Mouse (Mus musculus): ENCODE results near the gene Hspa1l. TPM values are rescaled to one million over a fixed set of nuclear protein-coding genes. Genes with fewer than 3 reads are reported as not detected.
"Not testable (repeated sequence)": the region's sequence is repeated elsewhere in the genome, so short reads cannot be mapped to it uniquely, and the experiment has no call there.

Gene Hspa1l
- polyA plus RNA-seq (2016; fragmentation: Nextera tagmentation; extraction: Ambion mirVana), result 1.1 TPM in 2 replicates

GRCm38 (mm10) chr17:34972069-34972749 lies at the start of gene Hspa1l, which contains the start of gene Hspa1a:
Gene Hspa1l, plus strand, starts transcription at chr17:34972703.
Gene Hspa1a, minus strand, starts transcription at chr17:34972156.
- Histone ChIP-seq H3K27ac (replicated peaks) (peak within 1 kb of the TSS; percentile 70), H3K4me3 (peak within 1 kb of the TSS; percentile 60), H3K27me3 (replicated peaks; ENCODE audit: low read depth, poor library complexity, severe bottlenecking) (peaks cover 49% of the 10 kb centered on the region)
- not testable (repeated sequence) for H3K4me1 ChIP-seq; H3K9me3 ChIP-seq; H3K36me3 ChIP-seq (replicated peaks)
- WGBS, result under 1% methylated on average over 33 of the region's 33 CpGs
- DNase-seq (ENCODE audit: low spot score), result peak; percentile 81

DNA sequence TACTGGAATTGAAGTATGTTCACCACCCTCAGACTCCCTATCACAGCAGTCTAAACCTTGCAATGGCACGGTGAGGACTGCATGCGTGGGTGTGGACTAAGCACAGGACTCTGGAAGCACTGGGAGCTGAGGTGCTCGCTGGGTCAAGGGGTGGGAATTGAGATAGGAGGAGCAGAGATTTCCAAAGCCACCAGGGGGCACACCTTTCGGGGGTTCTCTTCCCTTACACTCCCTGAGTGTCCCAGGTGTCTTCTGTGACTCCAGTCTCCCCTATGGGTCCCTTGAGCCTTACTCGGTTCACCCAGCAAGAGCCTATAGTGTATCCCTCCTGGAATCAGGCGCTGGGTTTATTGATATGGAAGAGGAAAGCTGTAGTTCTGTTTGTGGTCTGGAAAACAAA lies 49.6 kb upstream of the Hspa1l start:
- Histone ChIP-seq H3K27ac (replicated peaks) (no peak overlapping the region), H3K36me3 (replicated peaks) (no peaks in the 10 kb centered on the region), H3K4me3 (no peak overlapping the region), H3K4me1 (peaks cover 3% of the 10 kb centered on the region; the same call in 1 of the 2 replicates), H3K27me3 (replicated peaks; ENCODE audit: low read depth, poor library complexity, severe bottlenecking) (no peaks in the 10 kb centered on the region), H3K9me3 (no peaks in the 10 kb centered on the region)
- no peak for DNase-seq (ENCODE audit: low spot score)
- WGBS, result 50% methylated on average over 6 of the region's 6 CpGs

DNA sequence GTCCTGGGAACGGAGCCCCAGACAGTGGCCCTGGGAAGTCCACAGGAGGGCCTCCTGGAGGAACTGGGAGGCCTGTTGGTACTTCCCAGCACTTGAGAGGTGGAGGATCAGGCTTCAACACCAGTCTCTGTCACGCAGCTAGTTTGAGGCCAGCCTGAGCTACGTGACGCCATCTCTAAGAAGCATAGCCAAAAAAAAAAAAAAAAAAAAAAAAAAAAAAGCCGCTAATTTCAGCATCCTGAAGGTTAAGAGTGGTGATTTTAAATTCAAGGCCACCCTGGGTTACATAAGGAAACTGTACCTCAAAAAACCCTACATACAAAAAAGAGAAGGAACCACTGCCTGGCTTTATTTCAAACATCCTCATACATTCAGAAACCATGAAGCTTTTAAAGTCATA lies 48.2 kb upstream of the Hspa1l start:
- no peak overlapping the region for H3K27ac ChIP-seq (replicated peaks)
- 73% methylated on average over 5 of the region's 5 CpGs for WGBS
- H3K36me3 ChIP-seq (replicated peaks), result no peaks in the 10 kb centered on the region
- H3K9me3 ChIP-seq, result no peaks in the 10 kb centered on the region
- DNase-seq (ENCODE audit: low spot score), result no peak
- no peaks in the 10 kb centered on the region for H3K27me3 ChIP-seq (replicated peaks; ENCODE audit: low read depth, poor library complexity, severe bottlenecking)
- H3K4me3 ChIP-seq, result no peak overlapping the region
- peaks cover 3% of the 10 kb centered on the region; the same call in 1 of the 2 replicates for H3K4me1 ChIP-seq

GRCm38 (mm10) chr17:34927306-34928019 lies 45.0 kb upstream of the Hspa1l start:
- WGBS, result 85% methylated on average over 18 of the region's 18 CpGs
- Histone ChIP-seq H3K36me3 (replicated peaks) (no peaks in the 10 kb centered on the region), H3K27me3 (replicated peaks; ENCODE audit: low read depth, poor library complexity, severe bottlenecking) (no peaks in the 10 kb centered on the region), H3K9me3 (no peaks in the 10 kb centered on the region), H3K27ac (replicated peaks) (no peak overlapping the region; the same call in 1 of the 2 replicates), H3K4me1 (peaks cover 15% of the 10 kb centered on the region), H3K4me3 (no peak overlapping the region; the same call in 1 of the 2 replicates)
- DNase-seq (ENCODE audit: low spot score), result no peak

DNA sequence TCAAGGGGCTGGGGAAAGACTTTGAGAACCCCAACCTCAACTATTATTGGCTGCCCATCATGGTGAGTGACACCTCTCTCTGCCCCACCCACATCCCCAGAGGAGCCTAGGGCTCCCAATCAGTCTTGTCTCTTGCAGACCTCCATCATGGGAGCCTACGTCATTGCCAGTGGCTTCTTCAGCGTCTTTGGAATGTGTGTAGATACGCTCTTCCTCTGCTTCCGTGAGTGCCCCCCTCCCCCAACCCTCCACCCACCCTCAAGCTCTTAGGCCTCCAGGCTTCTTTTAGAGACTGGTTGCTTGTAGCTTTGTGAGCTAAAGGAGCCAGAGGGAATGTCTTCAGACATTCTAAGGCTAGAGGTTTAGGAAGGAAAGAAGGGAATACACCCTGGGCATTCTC lies 43.7 kb upstream of the Hspa1l start:
- H3K36me3 ChIP-seq (replicated peaks), result peaks cover 6% of the 10 kb centered on the region; the same call in 1 of the 2 replicates
- H3K27ac ChIP-seq (replicated peaks), result no peak overlapping the region
- H3K4me1 ChIP-seq, result peaks cover 18% of the 10 kb centered on the region
- 75% methylated on average over 4 of the region's 4 CpGs for WGBS
- no peaks in the 10 kb centered on the region for H3K9me3 ChIP-seq
- 0 out of 2 replicates have a peak, but pooled peaks cover 4% of the 10 kb centered on the region for H3K27me3 ChIP-seq (replicated peaks; ENCODE audit: low read depth, poor library complexity, severe bottlenecking)
- no peak for DNase-seq (ENCODE audit: low spot score)
- H3K4me3 ChIP-seq, result no peak overlapping the region

DNA sequence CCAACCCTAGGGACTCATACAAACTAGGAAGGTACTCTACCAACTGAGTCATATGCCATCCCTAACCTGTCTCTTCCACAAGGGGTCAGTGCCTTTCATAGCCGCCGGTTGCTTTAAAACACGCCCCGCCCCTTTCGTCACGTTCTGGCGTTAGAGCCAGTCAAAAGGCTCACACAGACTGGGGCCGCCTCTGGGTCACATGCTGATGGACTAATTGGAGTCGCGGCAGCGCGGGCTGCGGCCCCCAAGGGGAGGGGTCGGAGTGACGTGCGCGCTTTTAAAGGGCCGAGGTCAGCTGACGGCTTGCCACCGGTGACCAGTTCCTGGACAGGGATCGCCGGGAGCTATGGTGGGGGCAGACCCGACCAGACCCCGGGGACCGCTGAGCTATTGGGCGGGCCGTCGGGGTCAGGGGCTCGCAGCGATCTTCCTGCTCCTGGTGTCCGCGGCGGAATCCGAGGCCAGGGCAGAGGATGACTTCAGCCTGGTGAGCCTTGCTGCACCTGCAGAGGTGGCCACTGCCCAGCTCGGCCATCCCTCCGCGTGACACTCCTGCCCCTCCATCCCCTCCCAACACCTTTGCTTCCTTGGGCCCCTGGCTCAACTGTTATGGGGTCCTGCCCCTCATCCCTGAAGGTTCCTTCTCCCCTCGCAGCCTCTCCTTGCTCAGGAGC lies 41.3 kb upstream of the Hspa1l start, which contains the start of gene Neu1:
Neu1 (plus strand) TSS at position 193 of the 674 bp plus-strand sequence.
- DNase-seq (ENCODE audit: low spot score), result peak; percentile 97
- Histone ChIP-seq H3K27me3 (replicated peaks; ENCODE audit: low read depth, poor library complexity, severe bottlenecking) (0 out of 2 replicates have a peak, but pooled peaks cover 4% of the 10 kb centered on the region), H3K36me3 (replicated peaks) (peaks cover 12% of the 10 kb centered on the region; the same call in 1 of the 2 replicates), H3K4me1 (peaks cover 37% of the 10 kb centered on the region), H3K4me3 (peak within 1 kb of the TSS; percentile 82), H3K27ac (replicated peaks) (peak within 1 kb of the TSS; percentile 85), H3K9me3 (no peaks in the 10 kb centered on the region)
- under 1% methylated on average over 38 of the region's 38 CpGs for WGBS

- H3K27ac ChIP-seq (replicated peaks), result peak overlapping the region; percentile 85
- peak; percentile 36 for DNase-seq (ENCODE audit: low spot score)
- WGBS, result 15% methylated on average over 14 of the region's 14 CpGs
These were observed 40.8 kb upstream of the Hspa1l start for GRCm38 (mm10) chr17:34931735-34932098.

GRCm38 (mm10) chr17:34932287-34932686 lies 40.2 kb upstream of the Hspa1l start:
- peak overlapping the region; percentile 82 for H3K4me3 ChIP-seq
- H3K9me3 ChIP-seq, result no peaks in the 10 kb centered on the region
- 0 out of 2 replicates have a peak, but pooled peaks cover 4% of the 10 kb centered on the region for H3K27me3 ChIP-seq (replicated peaks; ENCODE audit: low read depth, poor library complexity, severe bottlenecking)
- DNase-seq (ENCODE audit: low spot score), result no peak
- WGBS, result 92% methylated on average over 8 of the region's 8 CpGs
- H3K27ac ChIP-seq (replicated peaks), result no peak overlapping the region
- peaks cover 37% of the 10 kb centered on the region for H3K4me1 ChIP-seq
- H3K36me3 ChIP-seq (replicated peaks), result peaks cover 12% of the 10 kb centered on the region; the same call in 1 of the 2 replicates

More at GRCm38 (mm10) chr17:34931735-34932098, 40.8 kb upstream of the Hspa1l start:
- peaks cover 37% of the 10 kb centered on the region for H3K4me1 ChIP-seq
- H3K4me3 ChIP-seq, result peak overlapping the region; percentile 82
- H3K27me3 ChIP-seq (replicated peaks; ENCODE audit: low read depth, poor library complexity, severe bottlenecking), result 0 out of 2 replicates have a peak, but pooled peaks cover 4% of the 10 kb centered on the region
- peaks cover 12% of the 10 kb centered on the region; the same call in 1 of the 2 replicates for H3K36me3 ChIP-seq (replicated peaks)
- no peaks in the 10 kb centered on the region for H3K9me3 ChIP-seq

- Histone ChIP-seq H3K9me3 (no peaks in the 10 kb centered on the region), H3K4me3 (peak overlapping the region; percentile 29; the same call in 1 of the 2 replicates), H3K4me1 (peaks cover 37% of the 10 kb centered on the region), H3K27me3 (replicated peaks; ENCODE audit: low read depth, poor library complexity, severe bottlenecking) (0 out of 2 replicates have a peak, but pooled peaks cover 4% of the 10 kb centered on the region), H3K27ac (replicated peaks) (peak overlapping the region; percentile 63; the same call in 1 of the 2 replicates), H3K36me3 (replicated peaks) (peaks cover 12% of the 10 kb centered on the region; the same call in 1 of the 2 replicates)
- peak; percentile 22 for DNase-seq (ENCODE audit: low spot score)
- 50% methylated on average over 24 of the region's 24 CpGs for WGBS
These were observed 38.5 kb upstream of the Hspa1l start for GRCm38 (mm10) chr17:34934031-34934430.

DNA sequence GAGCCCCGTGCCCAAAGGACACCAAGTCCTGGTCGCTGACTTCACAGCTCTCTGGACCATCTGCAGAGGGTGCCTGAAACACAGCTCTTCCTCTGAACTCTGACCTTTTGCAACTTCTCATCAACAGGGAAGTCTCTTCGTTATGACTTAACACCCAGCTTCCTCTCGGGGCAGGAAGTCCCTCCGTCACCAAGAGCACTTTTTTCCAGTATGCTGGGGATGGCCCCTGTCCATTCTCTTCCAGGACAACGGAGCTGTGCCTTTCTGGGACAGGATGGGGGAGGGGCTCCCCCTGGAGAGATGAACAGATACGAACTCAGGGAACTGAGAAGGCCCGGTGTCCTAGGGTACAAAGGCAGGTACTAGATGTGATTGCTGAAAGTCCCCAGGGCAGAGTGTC lies 37.7 kb upstream of the Hspa1l start:
- Histone ChIP-seq H3K9me3 (no peaks in the 10 kb centered on the region), H3K4me1 (peaks cover 37% of the 10 kb centered on the region), H3K36me3 (replicated peaks) (peaks cover 12% of the 10 kb centered on the region; the same call in 1 of the 2 replicates), H3K27ac (replicated peaks) (peak overlapping the region; percentile 63), H3K27me3 (replicated peaks; ENCODE audit: low read depth, poor library complexity, severe bottlenecking) (0 out of 2 replicates have a peak, but pooled peaks cover 4% of the 10 kb centered on the region), H3K4me3 (peak overlapping the region; percentile 29; the same call in 1 of the 2 replicates)
- DNase-seq (ENCODE audit: low spot score), result no peak
- WGBS, result 35% methylated on average over 8 of the region's 8 CpGs

DNA sequence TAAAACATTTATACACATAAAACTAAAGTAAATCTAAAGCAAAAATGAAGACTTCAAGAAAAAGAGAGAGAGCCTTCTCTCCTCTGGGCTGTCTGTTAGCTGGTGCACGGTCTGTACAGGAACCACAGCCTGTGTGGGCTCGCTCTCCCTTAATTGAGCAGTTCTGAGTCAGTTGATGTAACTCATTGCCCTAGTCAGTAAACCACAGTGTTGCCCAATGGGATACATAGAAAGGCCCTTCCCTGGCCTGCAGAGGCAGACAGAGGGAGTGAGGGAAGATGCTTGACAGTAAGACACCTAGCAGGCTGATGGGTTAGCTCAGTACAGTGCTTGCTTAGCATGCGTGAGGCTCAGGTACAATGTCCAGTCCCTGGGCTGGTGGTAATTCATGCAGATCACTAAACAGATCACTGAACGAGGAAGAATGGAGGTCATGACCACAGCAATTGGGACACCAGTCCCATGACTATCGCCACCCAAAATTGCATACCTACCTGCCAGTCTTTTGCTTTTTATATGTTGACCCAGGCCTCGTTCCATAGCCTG lies 34.5 kb upstream of the Hspa1l start:
- 88% methylated on average over 6 of the region's 6 CpGs for WGBS
- H3K9me3 ChIP-seq, result no peaks in the 10 kb centered on the region
- no peak for DNase-seq (ENCODE audit: low spot score)
- H3K27me3 ChIP-seq (replicated peaks; ENCODE audit: low read depth, poor library complexity, severe bottlenecking), result no peaks in the 10 kb centered on the region
- peaks cover 30% of the 10 kb centered on the region for H3K4me1 ChIP-seq
- peaks cover 6% of the 10 kb centered on the region; the same call in 1 of the 2 replicates for H3K36me3 ChIP-seq (replicated peaks)
- H3K27ac ChIP-seq (replicated peaks), result no peak overlapping the region
- no peak overlapping the region for H3K4me3 ChIP-seq
